Mouse (Mus musculus) MEL (cell line): Measurements from ENCODE around the gene Gm20441. TPM values are rescaled to one million over a fixed set of nuclear protein-coding genes. Genes with fewer than 3 reads are reported as not detected.

Experiments
- DNase-seq: peaks from one replicate; pipeline ENCODE4 v3.0.0; 2011; ENCODE audit warnings: low read depth, low spot score
- H3K27ac ChIP-seq: 2 replicates; pipeline ENCODE4 v1.5.1; 2012; ENCODE audit warnings: low read depth, mild to moderate bottlenecking, control low read depth, low read length, moderate library complexity; ENCODE audit not compliant: control insufficient read depth
- H3K27me3 ChIP-seq, 2 experiments: fragments of 150-350 bp in 1 of 2; sonication (generic) in 1 of 2; 2 replicates each; pipeline ENCODE4 v1.6.1; 2012; ENCODE audit warnings: low read length in 2 of 2, mild to moderate bottlenecking in 2 of 2, improper control_type of control experiment in 1 of 2, moderate library complexity in 1 of 2; ENCODE audit not compliant: insufficient read depth in 2 of 2, control insufficient read depth in 1 of 2
- H3K36me3 ChIP-seq, 2 experiments: 2 replicates each; pipeline ENCODE4 v1.6.1; 2012 to 2014; ENCODE audit warnings: low read length in 2 of 2, improper control_type of control experiment in 1 of 2, inconsistent platforms in 1 of 2, mild to moderate bottlenecking in 1 of 2; ENCODE audit not compliant: insufficient read depth in 2 of 2, control insufficient read depth in 1 of 2
- H3K4me1 ChIP-seq, 2 experiments: fragments of 150-350 bp in 1 of 2; sonication (generic) in 1 of 2; 2 replicates each; pipeline ENCODE4 v1.6.1; 2012; ENCODE audit warnings: low read length in 2 of 2, improper control_type of control experiment in 1 of 2, mild to moderate bottlenecking in 1 of 2; ENCODE audit not compliant: insufficient read depth in 2 of 2, control insufficient read depth in 1 of 2
- H3K4me3 ChIP-seq, 2 experiments: fragments of 150-350 bp in 1 of 2; sonication (generic) in 1 of 2; 2 replicates each; pipeline ENCODE4 v1.5.1; 2012; ENCODE audit warnings: low read depth in 2 of 2, low read length in 2 of 2, mild to moderate bottlenecking in 2 of 2, moderate library complexity in 2 of 2, control low read depth in 1 of 2, improper control_type of control experiment in 1 of 2; ENCODE audit not compliant: control insufficient read depth in 1 of 2, insufficient read depth in 1 of 2
- H3K79me2 ChIP-seq: 2 replicates; pipeline ENCODE4 v1.6.1; 2012; ENCODE audit warnings: mild to moderate bottlenecking, low read length, moderate library complexity; ENCODE audit not compliant: control insufficient read depth, poor library complexity, insufficient read depth
- H3K9ac ChIP-seq: 2 replicates; pipeline ENCODE4 v1.6.1; 2012; ENCODE audit warnings: low read depth, mild to moderate bottlenecking, control low read depth, low read length, moderate library complexity; ENCODE audit not compliant: control insufficient read depth, poor library complexity, severe bottlenecking
- H3K9me3 ChIP-seq: fragments of 150-350 bp; sonication (generic); replicated peaks from 2 replicates; pipeline ENCODE4 v1.6.1; 2012; ENCODE audit warnings: mild to moderate bottlenecking, low read length, improper control_type of control experiment, moderate library complexity; ENCODE audit not compliant: insufficient read depth
- BHLHE40 ChIP-seq: IDR thresholded peaks from 2 replicates; pipeline ENCODE4 v1.6.1; 2012; ENCODE audit warnings: low read depth, mild to moderate bottlenecking, inconsistent platforms, low read length, improper control_type of control experiment, borderline replicate concordance
- CHD1 ChIP-seq: IDR thresholded peaks from 2 replicates; pipeline ENCODE4 v1.6.1; 2012; ENCODE audit warnings: low read depth, mild to moderate bottlenecking, inconsistent platforms, low read length, improper control_type of control experiment
- ELF1 ChIP-seq: IDR thresholded peaks from 2 replicates; pipeline ENCODE4 v1.6.1; 2014; ENCODE audit warnings: low read depth, mild to moderate bottlenecking, inconsistent platforms, low read length, improper control_type of control experiment, moderate library complexity
- GABPA ChIP-seq: IDR thresholded peaks from 2 replicates; pipeline ENCODE4 v1.6.1; 2012; ENCODE audit warnings: low read depth, mild to moderate bottlenecking, inconsistent platforms, low read length, improper control_type of control experiment, moderate library complexity
- GATA1 ChIP-seq: IDR thresholded peaks from 2 replicates; pipeline ENCODE4 v1.6.1; 2011; ENCODE audit warnings: low read depth, low read length, improper control_type of control experiment
- HCFC1 ChIP-seq: IDR thresholded peaks from 2 replicates; pipeline ENCODE4 v1.6.1; 2012; ENCODE audit warnings: low read depth, mild to moderate bottlenecking, inconsistent platforms, low read length, improper control_type of control experiment, moderate library complexity
- KAT2A ChIP-seq: conservative IDR thresholded peaks from 2 replicates; pipeline ENCODE4 v1.6.1; 2012; ENCODE audit warnings: low read depth, low read length, improper control_type of control experiment, inconsistent platforms
- MAFK ChIP-seq: IDR thresholded peaks from 2 replicates; pipeline ENCODE4 v1.6.1; 2011; ENCODE audit warnings: low read depth, mild to moderate bottlenecking, low read length, improper control_type of control experiment, borderline replicate concordance
- MAX ChIP-seq: IDR thresholded peaks from 2 replicates; pipeline ENCODE4 v1.6.1; 2011; ENCODE audit warnings: low read length, improper control_type of control experiment
- MAZ ChIP-seq: IDR thresholded peaks from 2 replicates; pipeline ENCODE4 v1.6.1; 2012; ENCODE audit warnings: low read depth, mild to moderate bottlenecking, inconsistent platforms, low read length, improper control_type of control experiment
- MEF2A ChIP-seq: IDR thresholded peaks from 2 replicates; pipeline ENCODE4 v1.6.1; 2014; ENCODE audit warnings: low read depth, mild to moderate bottlenecking, inconsistent platforms, low read length, improper control_type of control experiment; ENCODE audit not compliant: poor library complexity, insufficient replicate concordance, severe bottlenecking; ENCODE audit errors: extremely low read depth
- MXI1 ChIP-seq: IDR thresholded peaks from 2 replicates; pipeline ENCODE4 v1.6.1; 2011; ENCODE audit warnings: mild to moderate bottlenecking, low read depth, low read length, improper control_type of control experiment
- MYB ChIP-seq: IDR thresholded peaks from 2 replicates; pipeline ENCODE4 v1.6.1; 2011; ENCODE audit warnings: mild to moderate bottlenecking, low read depth, low read length, improper control_type of control experiment
- MYC ChIP-seq: IDR thresholded peaks from 2 replicates; pipeline ENCODE4 v1.6.1; 2011; ENCODE audit warnings: low read depth, mild to moderate bottlenecking, low read length, improper control_type of control experiment, moderate library complexity
- NELFE ChIP-seq: IDR thresholded peaks from 2 replicates; pipeline ENCODE4 v1.6.1; 2011; ENCODE audit warnings: low read depth, low read length, improper control_type of control experiment
- NRF1 ChIP-seq: IDR thresholded peaks from 2 replicates; pipeline ENCODE4 v1.6.1; 2014; ENCODE audit warnings: low read depth, mild to moderate bottlenecking, inconsistent platforms, low read length, improper control_type of control experiment, moderate library complexity; ENCODE audit not compliant: poor library complexity, insufficient read depth, severe bottlenecking
- POLR2A ChIP-seq, 2 experiments: IDR thresholded peaks; 2 replicates each; pipeline ENCODE4 v1.6.1; 2011 to 2012; ENCODE audit warnings: low read length in 2 of 2, mild to moderate bottlenecking in 2 of 2, control low read depth in 1 of 2, improper control_type of control experiment in 1 of 2, low read depth in 1 of 2, moderate library complexity in 1 of 2; ENCODE audit not compliant: control insufficient read depth in 1 of 2, insufficient read depth in 1 of 2, poor library complexity in 1 of 2
- POLR2AphosphoS2 ChIP-seq: IDR thresholded peaks from 2 replicates; pipeline ENCODE4 v1.6.1; 2011; ENCODE audit warnings: low read length, improper control_type of control experiment
- POLR2AphosphoS5 ChIP-seq: IDR thresholded peaks from 2 replicates; pipeline ENCODE4 v1.6.1; 2012; ENCODE audit warnings: low read depth, borderline replicate concordance, mild to moderate bottlenecking, inconsistent platforms, low read length, moderate library complexity, mixed read lengths
- RAD21 ChIP-seq: IDR thresholded peaks from 2 replicates; pipeline ENCODE4 v1.6.1; 2011; ENCODE audit warnings: mild to moderate bottlenecking, low read depth, low read length, improper control_type of control experiment
- RCOR1 ChIP-seq: IDR thresholded peaks from 2 replicates; pipeline ENCODE4 v1.6.1; 2012; ENCODE audit warnings: low read depth, mild to moderate bottlenecking, inconsistent platforms, low read length, improper control_type of control experiment
- SMC3 ChIP-seq: IDR thresholded peaks from 2 replicates; pipeline ENCODE4 v1.6.1; 2011; ENCODE audit warnings: low read depth, low read length, improper control_type of control experiment
- TAL1 ChIP-seq: IDR thresholded peaks from 2 replicates; pipeline ENCODE4 v1.6.1; 2012; ENCODE audit warnings: mild to moderate bottlenecking, inconsistent platforms, low read length, moderate library complexity, mixed read lengths
- TBP ChIP-seq: IDR thresholded peaks from 2 replicates; pipeline ENCODE4 v1.8.0; 2011; ENCODE audit warnings: low read depth, low read length, improper control_type of control experiment
- TCF12 ChIP-seq: IDR thresholded peaks from 2 replicates; pipeline ENCODE4 v1.6.1; 2014; ENCODE audit warnings: low read depth, mild to moderate bottlenecking, inconsistent platforms, low read length, improper control_type of control experiment, moderate library complexity
- UBTF ChIP-seq: IDR thresholded peaks from 2 replicates; pipeline ENCODE4 v1.6.1; 2012; ENCODE audit warnings: low read depth, mild to moderate bottlenecking, inconsistent platforms, low read length, improper control_type of control experiment, moderate library complexity, borderline replicate concordance; ENCODE audit not compliant: insufficient read depth
- USF1 ChIP-seq: IDR thresholded peaks from 2 replicates; pipeline ENCODE4 v1.6.1; 2014; ENCODE audit warnings: low read depth, mild to moderate bottlenecking, inconsistent platforms, low read length, improper control_type of control experiment, moderate library complexity
- ZKSCAN1 ChIP-seq: IDR thresholded peaks from 2 replicates; pipeline ENCODE4 v1.6.1; 2012; ENCODE audit warnings: low read depth, mild to moderate bottlenecking, inconsistent platforms, low read length, improper control_type of control experiment, moderate library complexity
- ZMIZ1 ChIP-seq: IDR thresholded peaks from 2 replicates; pipeline ENCODE4 v1.6.1; 2012; ENCODE audit warnings: low read depth, mild to moderate bottlenecking, inconsistent platforms, low read length, improper control_type of control experiment, moderate library complexity
- polyA plus RNA-seq, 2 experiments: library from polyadenylated mRNA; stranded (reverse) in 1 of 2; unstranded in 1 of 2; fragments of >175 nt in 1 of 2; fragments of >200 nt in 1 of 2; gene quantifications; 2 replicates each; pipeline versions ENCODE4 v1.2.1 to v1.2.4; 2012; ENCODE audit warnings: low replicate concordance in 2 of 2, low read depth in 1 of 2; ENCODE audit not compliant: insufficient read length in 2 of 2, insufficient read depth in 1 of 2, missing spikeins in 1 of 2
- total RNA-seq: library from RNA; depleted of rRNA; stranded (reverse); fragments of 300-350 nt; gene quantifications from 2 replicates; pipeline ENCODE4 v1.2.3, GENCODE M21; 2012

The Gm20441 gene
- total and polyA plus RNA-seq, 3 experiments: not detected

GRCm38 (mm10) chr10:75764519-75765473 is 16.0 kb downstream of the Gm20441 start (continued):
- TF ChIP-seq MAFK: no peak
- peak; percentile 76; the same call in 1 of the 2 replicates for TF ChIP-seq CHD1
- TF ChIP-seq SMC3: peak; percentile 57
- TF ChIP-seq UBTF: no peak

GRCm38 (mm10) chr10:75763682-75764518 is 16.9 kb downstream of the Gm20441 start, which contains the start of gene Cabin1:
TSS of gene Cabin1 (minus strand) at chr10:75764341.
- Histone ChIP-seq H3K9ac (peak within 1 kb of the TSS; percentile 89), H3K27ac (peak within 1 kb of the TSS; percentile 94), H3K9me3 (no peaks in the 10 kb centered on the region), H3K4me3 (peak within 1 kb of the TSS; percentile 71 to 93), H3K4me1 (peaks cover 8 to 25% of the 10 kb centered on the region in 2 experiments; a peak in 3 of 4 replicates), H3K27me3 (no peaks in the 10 kb centered on the region), H3K36me3 (peaks cover 0 to 21% of the 10 kb centered on the region in 2 experiments), H3K79me2 (peaks cover 32% of the 10 kb centered on the region)
- DNase-seq: peak; percentile 99
- TF ChIP-seq HCFC1 (peak; percentile 92), MYC (peak; percentile 85; the same call in 1 of the 2 replicates), USF1 (0 out of 2 replicates have a peak, but pooled peaks have one; percentile 28), TCF12 (no peak; the same call in 1 of the 2 replicates), MAX (peak; percentile 78), TBP (peak; percentile 74; the same call in 1 of the 2 replicates), MAZ (peak; percentile 73; the same call in 1 of the 2 replicates), UBTF (no peak), MEF2A (no peak), RCOR1 (no peak), ZMIZ1 (peak; percentile 89), RAD21 (no peak), MXI1 (peak; percentile 94), ZKSCAN1 (no peak), POLR2AphosphoS5 (no peak; the same call in 1 of the 2 replicates), ELF1 (peak; percentile 89), NRF1 (peak; percentile 69), SMC3 (no peak), GABPA (no peak), MAFK (no peak), MYB (no peak), BHLHE40 (no peak), POLR2A (IDR thresholded peaks at IDR 0.05; ENCODE audit: control insufficient read depth in 1 of 2, insufficient read depth in 1 of 2, low read depth in 1 of 2, low read length in 2 of 2, poor library complexity in 1 of 2) (peak; percentile 60 to 94), GATA1 (0 out of 2 replicates have a peak, but pooled peaks have one; percentile 45), CHD1 (no peak), NELFE (peak; percentile 98), KAT2A (peak; percentile 75; the same call in 1 of the 2 replicates), TAL1 (no peak), POLR2AphosphoS2 (peak; percentile 95)
